Mouse (Mus musculus) embryonic facial prominence, embryonic 13.5 days (tissue): ENCODE data around the gene Tent5c. TPM values are rescaled to one million over a fixed set of nuclear protein-coding genes. Genes with fewer than 3 reads are reported as not detected.

Source experiments
- ATAC-seq: fragments of 200-750 bp; cut with Nextera tagmentation; 2 replicates; pipeline ENCODE4 v1.8.0; 2017; ENCODE audit warnings: low read depth; ENCODE audit not compliant: insufficient number of reproducible peaks, insufficient read depth, low FRiP score, low TSS enrichment
- H3K27ac ChIP-seq: fragments of 300-500 bp; sonication (generic); 2 replicates; pipeline ENCODE4 v1.5.1; 2015; ENCODE audit warnings: moderate library complexity, mild to moderate bottlenecking, inconsistent platforms
- H3K27me3 ChIP-seq: fragments of 300-500 bp; sonication (generic); 2 replicates; pipeline ENCODE4 v1.6.1; 2015; ENCODE audit warnings: mild to moderate bottlenecking, inconsistent platforms
- H3K36me3 ChIP-seq: fragments of 300-500 bp; sonication (generic); 2 replicates; pipeline ENCODE4 v1.6.1; 2015; ENCODE audit warnings: mild to moderate bottlenecking, inconsistent platforms
- H3K4me1 ChIP-seq: fragments of 300-500 bp; sonication (generic); 2 replicates; pipeline ENCODE4 v1.6.1; 2015; ENCODE audit warnings: inconsistent platforms
- H3K4me2 ChIP-seq: fragments of 300-500 bp; sonication (generic); 2 replicates; pipeline ENCODE4 v1.6.1; 2015; ENCODE audit warnings: moderate library complexity, mild to moderate bottlenecking, inconsistent platforms
- H3K4me3 ChIP-seq: fragments of 300-500 bp; sonication (generic); 2 replicates; pipeline ENCODE4 v1.5.1; 2015; ENCODE audit warnings: mild to moderate bottlenecking, inconsistent platforms
- H3K9ac ChIP-seq: fragments of 300-500 bp; sonication (generic); 2 replicates; pipeline ENCODE4 v1.6.1; 2015; ENCODE audit warnings: mild to moderate bottlenecking, inconsistent platforms
- H3K9me3 ChIP-seq: fragments of 300-500 bp; sonication (generic); 2 replicates; pipeline ENCODE4 v1.6.1; 2016; ENCODE audit warnings: inconsistent platforms
- WGBS: fragments of 180-500 bp; shearing (Covaris S2); methylation state at CpG from one replicate; pipeline ENCODE4 v1.1.7; 2015; ENCODE audit warnings: mixed read lengths; 5-methylcytosine and 5-hydroxymethylcytosine counted together
- polyA plus RNA-seq: library from polyadenylated mRNA; unstranded; fragments of >200 nt; fragmentation: Nextera tagmentation; extraction: Ambion mirVana; gene quantifications from 2 replicates; pipeline ENCODE4 v1.2.1, GENCODE M21; 2015

The Tent5c gene
- polyA plus RNA-seq, 1 experiment from 2014 or later: 4.8 TPM

- ATAC-seq: no peak
- Histone ChIP-seq H3K4me2 (no peak overlapping the region), H3K4me1 (no peaks in the 10 kb centered on the region), H3K36me3 (no peaks in the 10 kb centered on the region), H3K4me3 (no peak overlapping the region), H3K9ac (no peak overlapping the region), H3K27ac (no peak overlapping the region), H3K9me3 (no peaks in the 10 kb centered on the region), H3K27me3 (no peaks in the 10 kb centered on the region)
- 77% methylated on average over 4 of the region's 4 CpGs for WGBS
These were observed 18.1 kb upstream of the Tent5c start for GRCm38 (mm10) chr3:100507174-100507573.

DNA sequence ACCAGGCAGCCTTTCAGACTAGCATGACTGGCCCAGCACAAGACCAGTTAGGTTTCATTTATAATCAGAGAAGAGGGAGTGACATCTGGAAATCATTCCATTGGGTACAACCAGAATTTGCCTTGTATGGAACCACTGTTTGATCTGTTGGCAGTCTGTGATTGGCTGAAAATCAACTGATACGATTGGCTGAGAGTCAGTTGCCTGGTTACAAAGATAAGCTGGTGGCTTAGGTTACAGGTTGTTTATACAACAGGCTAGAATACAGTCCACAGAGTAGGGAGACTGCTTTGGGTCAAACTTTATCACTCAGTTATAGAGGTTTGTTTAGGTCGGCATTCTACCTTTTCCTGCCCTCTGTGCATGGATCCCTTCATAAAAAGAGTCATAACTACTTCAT, 17.6 kb upstream of the Tent5c start:
- Histone ChIP-seq H3K27ac (no peak overlapping the region), H3K27me3 (no peaks in the 10 kb centered on the region), H3K9ac (no peak overlapping the region), H3K36me3 (no peaks in the 10 kb centered on the region), H3K9me3 (no peaks in the 10 kb centered on the region), H3K4me2 (no peak overlapping the region), H3K4me3 (no peak overlapping the region), H3K4me1 (no peaks in the 10 kb centered on the region)
- ATAC-seq: no peak
- 54% methylated on average over 2 of the region's 2 CpGs for WGBS

GRCm38 (mm10) chr3:100503882-100504281, 14.8 kb upstream of the Tent5c start:
- no peak for ATAC-seq
- H3K4me2 ChIP-seq: no peak overlapping the region
- peaks cover 7% of the 10 kb centered on the region; the same call in 1 of the 2 replicates for H3K9me3 ChIP-seq
- no peaks in the 10 kb centered on the region for H3K4me1 ChIP-seq
- H3K4me3 ChIP-seq: no peak overlapping the region
- WGBS: 75% methylated on average over 6 of the region's 6 CpGs
- no peak overlapping the region for H3K9ac ChIP-seq
- no peaks in the 10 kb centered on the region for H3K27me3 ChIP-seq
- no peak overlapping the region for H3K27ac ChIP-seq
- H3K36me3 ChIP-seq: no peaks in the 10 kb centered on the region

DNA sequence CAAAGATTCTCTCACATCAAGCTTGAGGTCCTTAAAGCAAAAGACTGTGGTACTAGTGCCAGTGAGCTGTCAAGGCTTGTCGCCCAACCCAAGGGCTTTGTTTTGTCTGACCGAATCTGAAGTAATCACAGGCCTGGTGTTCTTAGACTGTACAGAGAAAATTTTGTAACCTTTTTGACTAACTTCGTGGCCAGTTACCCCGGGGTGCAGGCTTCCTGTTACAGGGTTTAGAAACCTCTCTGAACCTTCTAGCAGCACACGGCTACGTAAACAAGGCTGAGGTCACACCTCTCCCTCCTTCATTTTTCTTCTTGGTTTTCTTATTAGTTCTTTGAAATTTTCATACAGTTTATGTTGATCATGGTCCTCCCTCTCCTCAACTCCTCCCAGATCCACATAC, 13.4 kb upstream of the Tent5c start:
- H3K4me1 ChIP-seq: no peaks in the 10 kb centered on the region
- H3K36me3 ChIP-seq: no peaks in the 10 kb centered on the region
- no peak for ATAC-seq
- H3K9me3 ChIP-seq: peaks cover 7% of the 10 kb centered on the region; the same call in 1 of the 2 replicates
- H3K4me2 ChIP-seq: no peak overlapping the region
- 84% methylated on average over 6 of the region's 6 CpGs for WGBS
- H3K27me3 ChIP-seq: no peaks in the 10 kb centered on the region
- H3K27ac ChIP-seq: no peak overlapping the region
- no peak overlapping the region for H3K4me3 ChIP-seq
- H3K9ac ChIP-seq: no peak overlapping the region

DNA sequence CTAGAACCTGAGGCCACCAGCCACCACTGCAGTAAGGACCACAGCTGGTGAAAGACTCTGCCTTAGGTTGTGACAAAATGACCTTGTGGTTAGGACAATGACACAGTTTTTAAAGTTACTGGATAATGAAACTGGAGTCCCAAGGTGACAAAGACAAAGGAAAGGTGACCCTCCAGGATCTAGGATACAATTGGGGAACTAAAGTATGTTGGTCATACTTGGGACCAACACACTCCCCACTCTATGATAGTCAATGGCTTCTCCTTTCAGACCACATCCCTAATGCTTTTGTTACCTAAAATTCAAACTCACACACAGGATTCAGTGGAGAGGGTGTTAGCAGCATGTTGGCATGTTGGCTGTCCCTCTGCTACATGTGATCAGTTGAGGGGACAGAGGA, 12.8 kb upstream of the Tent5c start:
- Histone ChIP-seq H3K9me3 (peaks cover 7% of the 10 kb centered on the region; the same call in 1 of the 2 replicates), H3K27me3 (no peaks in the 10 kb centered on the region), H3K4me2 (no peak overlapping the region), H3K27ac (no peak overlapping the region), H3K4me1 (no peaks in the 10 kb centered on the region), H3K4me3 (no peak overlapping the region), H3K9ac (no peak overlapping the region), H3K36me3 (no peaks in the 10 kb centered on the region)
- no peak for ATAC-seq

- no peak overlapping the region for H3K4me2 ChIP-seq
- WGBS: 61% methylated on average over 3 of the region's 3 CpGs
These were observed 7.0 kb upstream of the Tent5c start for GRCm38 (mm10) chr3:100496081-100496480.

DNA sequence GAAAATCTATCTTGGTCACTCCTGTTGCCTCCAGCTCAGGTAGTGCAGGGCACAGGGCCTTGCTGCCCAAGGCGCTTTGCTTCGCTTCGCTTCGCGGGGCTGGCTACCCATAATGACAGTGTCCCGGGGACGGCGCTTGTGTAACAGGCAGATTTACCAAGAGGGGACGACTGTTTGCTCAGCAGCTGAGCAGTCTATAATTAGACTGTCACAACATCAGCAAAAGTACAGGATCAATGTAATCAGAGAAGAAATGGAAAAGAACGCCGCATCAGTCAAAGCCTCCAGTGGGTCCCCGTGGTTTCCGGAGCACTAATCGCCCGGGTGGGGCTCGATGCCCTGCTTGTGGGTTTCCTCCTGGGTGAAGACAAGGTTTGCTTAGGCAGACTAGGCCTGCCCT, 6.3 kb upstream of the Tent5c start:
- no peak overlapping the region for H3K9ac ChIP-seq
- ATAC-seq: peak; percentile 26; the same call in 1 of the 2 replicates

More at GRCm38 (mm10) chr3:100496081-100496480, 7.0 kb upstream of the Tent5c start:
- Histone ChIP-seq H3K27ac (no peak overlapping the region), H3K4me3 (no peak overlapping the region), H3K4me1 (peaks cover 12% of the 10 kb centered on the region; the same call in 1 of the 2 replicates), H3K27me3 (0 out of 2 replicates have a peak, but pooled peaks cover 3% of the 10 kb centered on the region), H3K9ac (no peak overlapping the region), H3K36me3 (no peaks in the 10 kb centered on the region), H3K9me3 (peaks cover 7% of the 10 kb centered on the region; the same call in 1 of the 2 replicates)
- ATAC-seq: no peak

GRCm38 (mm10) chr3:100494912-100495311, 5.8 kb upstream of the Tent5c start:
- H3K4me2 ChIP-seq: no peak overlapping the region
- WGBS: 79% methylated on average over 5 of the region's 5 CpGs
- H3K36me3 ChIP-seq: no peaks in the 10 kb centered on the region
- 0 out of 2 replicates have a peak, but pooled peaks cover under 1% of the 10 kb centered on the region for H3K9me3 ChIP-seq
- no peak overlapping the region for H3K4me3 ChIP-seq
- 0 out of 2 replicates have a peak, but pooled peaks cover 13% of the 10 kb centered on the region for H3K27me3 ChIP-seq
- no peak overlapping the region for H3K9ac ChIP-seq
- H3K4me1 ChIP-seq: peaks cover 17% of the 10 kb centered on the region
- H3K27ac ChIP-seq: no peak overlapping the region
- no peak for ATAC-seq

More for the DNA sequence above, 6.3 kb upstream of the Tent5c start:
- Histone ChIP-seq H3K4me3 (no peak overlapping the region), H3K27me3 (0 out of 2 replicates have a peak, but pooled peaks cover 8% of the 10 kb centered on the region), H3K27ac (no peak overlapping the region), H3K4me2 (no peak overlapping the region), H3K9me3 (peaks cover 5% of the 10 kb centered on the region; the same call in 1 of the 2 replicates), H3K4me1 (peaks cover 12% of the 10 kb centered on the region; the same call in 1 of the 2 replicates), H3K36me3 (no peaks in the 10 kb centered on the region)
- 67% methylated on average over 16 of the region's 16 CpGs for WGBS

DNA sequence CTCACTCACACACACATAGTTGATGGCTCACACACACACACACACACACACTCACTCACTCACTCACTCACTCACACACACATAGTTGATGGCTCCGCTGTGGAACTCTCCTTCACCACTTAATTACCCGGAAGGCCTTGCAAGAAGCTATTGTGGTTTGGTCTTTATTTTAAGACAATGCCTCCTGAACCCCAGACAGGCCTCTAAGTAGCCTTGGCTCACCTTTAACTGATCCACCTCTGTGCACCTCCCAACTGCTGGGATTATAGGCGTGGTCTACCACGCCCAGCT, 831 bp upstream of the Tent5c start:
- Histone ChIP-seq H3K9ac (peak overlapping the region; percentile 74), H3K4me1 (peaks cover 13% of the 10 kb centered on the region), H3K9me3 (no peaks in the 10 kb centered on the region), H3K4me2 (peak overlapping the region; percentile 98), H3K27me3 (peaks cover 54% of the 10 kb centered on the region), H3K27ac (no peak overlapping the region), H3K36me3 (no peaks in the 10 kb centered on the region), H3K4me3 (peak overlapping the region; percentile 64)
- WGBS: 20% methylated on average over 4 of the region's 4 CpGs
- ATAC-seq: no peak

GRCm38 (mm10) chr3:100488251-100489132, 632 bp downstream of the Tent5c start:
- Histone ChIP-seq H3K36me3 (no peaks in the 10 kb centered on the region), H3K4me1 (peaks cover 13% of the 10 kb centered on the region), H3K27ac (no peak overlapping the region), H3K4me3 (peak overlapping the region; percentile 64), H3K9me3 (no peaks in the 10 kb centered on the region), H3K9ac (peak overlapping the region; percentile 69), H3K4me2 (peak overlapping the region; percentile 98), H3K27me3 (peaks cover 56% of the 10 kb centered on the region)
- peak; percentile 16; the same call in 1 of the 2 replicates for ATAC-seq
- WGBS: under 1% methylated on average over 61 of the region's 66 CpGs

GRCm38 (mm10) chr3:100487046-100487445, 2.1 kb downstream of the Tent5c start:
- no peak overlapping the region for H3K9ac ChIP-seq
- peaks cover 13% of the 10 kb centered on the region for H3K4me1 ChIP-seq
- no peaks in the 10 kb centered on the region for H3K9me3 ChIP-seq
- H3K4me2 ChIP-seq: no peak overlapping the region
- no peak overlapping the region for H3K4me3 ChIP-seq
- ATAC-seq: no peak
- WGBS: 79% methylated on average over 2 of the region's 2 CpGs
- no peaks in the 10 kb centered on the region for H3K36me3 ChIP-seq
- H3K27ac ChIP-seq: no peak overlapping the region
- H3K27me3 ChIP-seq: peaks cover 56% of the 10 kb centered on the region
